Mouse (Mus musculus) liver, embryonic 12.5 days (tissue): ENCODE results near the gene Nck1. TPM values are rescaled to one million over a fixed set of nuclear protein-coding genes. Genes with fewer than 3 reads are reported as not detected.

ENCODE experiments used
- ATAC-seq: fragments of 200-750 bp; cut with Nextera tagmentation; 2 replicates; pipeline ENCODE4 v1.8.0; 2017; ENCODE audit warnings: moderate number of reproducible peaks, mild to moderate bottlenecking, moderate library complexity
- H3K27ac ChIP-seq: fragments of 300-500 bp; sonication (generic); 2 replicates; pipeline ENCODE4 v1.5.1; 2016; ENCODE audit warnings: mild to moderate bottlenecking
- H3K27me3 ChIP-seq: fragments of 300-500 bp; sonication (generic); replicated peaks from 2 replicates; pipeline ENCODE4 v1.6.1; 2016; ENCODE audit warnings: mild to moderate bottlenecking, moderate library complexity
- H3K36me3 ChIP-seq: fragments of 300-500 bp; sonication (generic); 2 replicates; pipeline ENCODE4 v1.6.1; 2016; ENCODE audit warnings: mild to moderate bottlenecking, moderate library complexity
- H3K4me1 ChIP-seq: fragments of 300-500 bp; sonication (generic); 2 replicates; pipeline ENCODE4 v1.6.1; 2016
- H3K4me2 ChIP-seq: fragments of 300-500 bp; sonication (generic); 2 replicates; pipeline ENCODE4 v1.6.1; 2016; ENCODE audit warnings: mild to moderate bottlenecking, moderate library complexity
- H3K4me3 ChIP-seq: fragments of 300-500 bp; sonication (generic); 2 replicates; pipeline ENCODE4 v1.5.1; 2016; ENCODE audit warnings: mild to moderate bottlenecking, moderate library complexity
- H3K9ac ChIP-seq: fragments of 300-500 bp; sonication (generic); 2 replicates; pipeline ENCODE4 v1.6.1; 2016; ENCODE audit warnings: mild to moderate bottlenecking, moderate library complexity
- H3K9me3 ChIP-seq: fragments of 300-500 bp; sonication (generic); replicated peaks from 2 replicates; pipeline ENCODE4 v1.6.1; 2016; ENCODE audit warnings: mild to moderate bottlenecking, moderate library complexity
- WGBS: fragments of 180-500 bp; shearing (Covaris S2); methylation state at CpG from one replicate; pipeline ENCODE4 v1.1.7; 2016; ENCODE audit not compliant: insufficient replicate concordance; 5-methylcytosine and 5-hydroxymethylcytosine counted together
- polyA plus RNA-seq: library from polyadenylated mRNA; unstranded; fragments of >200 nt; fragmentation: Nextera tagmentation; extraction: Ambion mirVana; gene quantifications from 2 replicates; pipeline ENCODE4 v1.2.1, GENCODE M21; 2016

Nck1 gene
- polyA plus RNA-seq, 1 experiment from 2014 or later = 34.7 TPM

GRCm38 (mm10) chr9:100569798-100570625 is 24.1 kb upstream of the Nck1 start:
- Histone ChIP-seq H3K9me3 (no peaks in the 10 kb centered on the region), H3K4me2 (peak overlapping the region; percentile 76), H3K9ac (peak overlapping the region; percentile 51; the same call in 1 of the 2 replicates), H3K4me1 (peaks cover 9% of the 10 kb centered on the region; the same call in 1 of the 2 replicates), H3K36me3 (no peaks in the 10 kb centered on the region), H3K27ac (no peak overlapping the region), H3K27me3 (peaks cover 40% of the 10 kb centered on the region), H3K4me3 (peak overlapping the region; percentile 59)
- 6% methylated on average over 32 of the region's 32 CpGs for whole genome bisulfite sequencing
- peak; percentile 40; the same call in 1 of the 2 replicates for ATAC-seq

DNA sequence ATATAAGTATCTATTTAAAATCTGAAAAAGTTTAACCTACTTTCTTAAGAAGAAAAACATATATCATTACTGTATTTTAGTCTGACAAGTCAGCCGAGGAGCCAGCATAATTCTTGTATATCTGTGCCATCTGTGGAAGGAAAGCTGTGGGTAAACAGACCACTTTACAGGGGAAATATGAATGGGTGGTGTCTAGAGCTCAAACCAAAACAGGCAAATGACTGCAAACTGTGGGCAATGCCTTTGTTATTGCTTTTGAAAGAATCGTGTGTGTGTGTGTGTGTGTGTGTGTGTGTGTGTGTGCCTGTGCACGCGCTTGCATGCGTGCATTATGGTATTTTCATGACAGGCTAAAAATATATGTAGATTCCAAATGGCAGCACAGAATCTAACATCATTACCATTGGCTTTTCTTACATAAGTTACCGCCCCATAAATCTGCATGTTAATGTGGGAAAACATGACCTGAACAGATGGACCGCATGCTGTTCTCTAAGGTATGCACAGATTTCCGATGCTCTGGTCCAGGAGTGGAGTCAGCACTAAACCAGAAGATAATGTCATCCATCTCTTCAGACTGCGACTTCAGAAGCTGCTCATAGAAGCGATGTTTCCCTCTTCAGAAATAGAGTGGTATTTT is 14.4 kb upstream of the Nck1 start:
- Histone ChIP-seq H3K4me2 (no peak overlapping the region), H3K4me3 (no peak overlapping the region), H3K9ac (no peak overlapping the region), H3K9me3 (no peaks in the 10 kb centered on the region), H3K27ac (no peak overlapping the region), H3K36me3 (no peaks in the 10 kb centered on the region), H3K4me1 (no peaks in the 10 kb centered on the region), H3K27me3 (no peaks in the 10 kb centered on the region)
- no peak for ATAC-seq
- WGBS = 76% methylated on average over 10 of the region's 10 CpGs

- ATAC-seq = no peak
- no peaks in the 10 kb centered on the region for H3K4me1 ChIP-seq
- no peak overlapping the region for H3K4me3 ChIP-seq
- no peaks in the 10 kb centered on the region for H3K27me3 ChIP-seq
- no peak overlapping the region for H3K9ac ChIP-seq
- no peak overlapping the region for H3K27ac ChIP-seq
- H3K36me3 ChIP-seq = no peaks in the 10 kb centered on the region
- H3K4me2 ChIP-seq = no peak overlapping the region
- H3K9me3 ChIP-seq = no peaks in the 10 kb centered on the region
These were observed 13.1 kb upstream of the Nck1 start for GRCm38 (mm10) chr9:100558991-100559390.

DNA sequence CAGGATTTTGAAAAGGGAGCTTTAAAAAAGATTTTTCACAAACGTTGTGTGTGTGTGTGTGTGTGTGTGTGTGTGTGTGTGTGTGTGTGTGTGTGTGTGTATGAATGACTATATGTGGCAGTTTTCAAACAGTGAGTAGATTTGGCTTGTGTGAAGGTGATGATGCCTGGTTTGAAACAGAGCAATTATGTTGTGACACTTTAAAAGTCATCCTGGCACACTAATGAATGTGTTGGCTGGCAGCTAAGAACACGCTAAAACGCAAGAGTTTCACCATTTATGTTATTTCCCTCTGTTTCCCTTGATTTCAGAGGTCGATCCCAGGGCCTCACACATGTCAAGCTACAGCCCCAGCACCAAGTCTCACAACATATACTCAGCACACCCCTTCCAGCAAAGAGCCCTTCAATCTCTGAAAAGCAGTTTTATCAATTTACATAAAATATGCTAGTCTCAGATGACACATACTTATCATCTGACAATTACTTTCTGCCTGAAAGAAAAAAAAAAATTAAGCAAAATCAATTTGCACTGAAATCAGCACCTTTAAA is 12.2 kb upstream of the Nck1 start:
- WGBS = 71% methylated on average over 4 of the region's 4 CpGs
- no peak overlapping the region for H3K27ac ChIP-seq
- no peak overlapping the region for H3K9ac ChIP-seq
- H3K4me1 ChIP-seq = no peaks in the 10 kb centered on the region
- no peak overlapping the region for H3K4me3 ChIP-seq
- H3K4me2 ChIP-seq = no peak overlapping the region
- ATAC-seq = no peak
- H3K27me3 ChIP-seq = no peaks in the 10 kb centered on the region
- H3K36me3 ChIP-seq = no peaks in the 10 kb centered on the region
- H3K9me3 ChIP-seq = no peaks in the 10 kb centered on the region

- 60% methylated on average over 5 of the region's 5 CpGs for WGBS
- Histone ChIP-seq H3K27ac (no peak overlapping the region), H3K9ac (no peak overlapping the region), H3K36me3 (no peaks in the 10 kb centered on the region), H3K4me3 (no peak overlapping the region), H3K27me3 (no peaks in the 10 kb centered on the region), H3K4me2 (no peak overlapping the region), H3K9me3 (no peaks in the 10 kb centered on the region), H3K4me1 (no peaks in the 10 kb centered on the region)
- ATAC-seq = no peak
These were observed 9.8 kb upstream of the Nck1 start for GRCm38 (mm10) chr9:100555686-100556085.

- Histone ChIP-seq H3K9me3 (peaks cover 6% of the 10 kb centered on the region), H3K4me3 (no peak overlapping the region), H3K4me1 (peaks cover 25% of the 10 kb centered on the region), H3K36me3 (peaks cover 7% of the 10 kb centered on the region), H3K9ac (no peak overlapping the region), H3K27me3 (no peaks in the 10 kb centered on the region), H3K27ac (no peak overlapping the region), H3K4me2 (no peak overlapping the region)
- 78% methylated on average over 2 of the region's 2 CpGs for WGBS
- ATAC-seq = no peak
These were observed 2.4 kb upstream of the Nck1 start for GRCm38 (mm10) chr9:100548313-100548712.

DNA sequence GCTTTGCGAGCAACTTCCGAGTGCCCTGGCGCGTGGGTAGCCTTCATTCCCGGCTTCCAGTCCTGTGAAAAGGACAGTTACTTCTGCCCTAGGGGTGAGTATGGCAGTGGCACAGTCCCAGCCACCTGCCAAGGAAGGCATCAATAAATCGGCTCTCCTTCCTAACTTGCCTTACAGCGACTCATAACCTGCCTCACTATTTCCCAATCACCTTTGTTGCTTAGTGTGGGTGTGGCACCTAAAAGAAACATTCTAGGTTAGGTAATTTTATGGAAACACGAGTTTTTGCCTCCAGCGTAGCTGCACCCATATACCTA is 618 bp upstream of the Nck1 start:
- Histone ChIP-seq H3K27ac (peak overlapping the region; percentile 78), H3K4me1 (peaks cover 27% of the 10 kb centered on the region), H3K27me3 (no peaks in the 10 kb centered on the region), H3K4me3 (peak overlapping the region; percentile 85), H3K36me3 (peaks cover 7% of the 10 kb centered on the region), H3K4me2 (peak overlapping the region; percentile 86), H3K9ac (peak overlapping the region; percentile 94), H3K9me3 (peaks cover 6% of the 10 kb centered on the region)
- 10% methylated on average over 9 of the region's 9 CpGs for WGBS
- peak; percentile 25 for ATAC-seq

DNA sequence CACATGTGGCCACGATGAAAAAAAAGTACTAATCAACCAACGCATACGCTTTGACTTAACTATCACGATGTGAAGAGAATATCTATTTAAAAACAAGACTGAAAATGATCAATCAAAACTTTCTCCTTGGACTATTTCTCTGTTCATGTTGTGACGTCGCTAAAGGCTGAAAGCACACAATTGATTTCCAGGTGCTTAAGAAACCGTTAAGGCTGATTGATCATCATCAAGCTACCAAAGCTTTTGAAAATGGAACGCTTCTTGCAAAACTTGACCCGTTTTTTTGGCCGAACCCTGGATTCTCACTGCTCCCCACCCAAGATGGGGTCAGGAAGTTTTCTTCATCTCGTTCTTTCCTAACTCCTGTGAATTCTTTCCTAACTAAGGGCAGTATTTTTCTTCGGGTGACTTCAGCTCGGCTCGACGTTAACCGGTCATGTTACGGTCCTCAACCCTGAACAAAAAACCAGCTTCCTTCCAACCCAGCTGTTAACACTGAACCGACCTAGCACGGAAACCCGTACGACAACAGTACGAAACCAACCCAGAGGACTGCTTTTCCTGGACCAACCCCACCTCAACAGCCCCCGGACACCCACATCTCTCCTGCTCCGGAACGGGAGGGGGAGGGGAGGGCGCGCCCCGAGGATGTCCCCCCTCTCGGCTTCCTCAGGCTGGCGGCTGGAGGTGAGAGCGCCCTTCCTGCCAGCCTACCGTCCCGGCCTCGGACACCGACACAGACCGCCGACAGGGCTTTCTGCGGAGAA is 803 bp downstream of the Nck1 start:
- Histone ChIP-seq H3K4me3 (peak overlapping the region; percentile 85), H3K4me1 (peaks cover 39% of the 10 kb centered on the region), H3K36me3 (peaks cover 7% of the 10 kb centered on the region), H3K4me2 (peak overlapping the region; percentile 86), H3K9me3 (peaks cover 6% of the 10 kb centered on the region), H3K27me3 (no peaks in the 10 kb centered on the region), H3K27ac (peak overlapping the region; percentile 85), H3K9ac (peak overlapping the region; percentile 94)
- WGBS = under 1% methylated on average over 38 of the region's 38 CpGs
- no peak for ATAC-seq

GRCm38 (mm10) chr9:100535618-100536262 is 10.2 kb downstream of the Nck1 start:
- Histone ChIP-seq H3K9me3 (no peaks in the 10 kb centered on the region), H3K4me1 (peaks cover 49% of the 10 kb centered on the region), H3K36me3 (no peaks in the 10 kb centered on the region; the same call in 1 of the 2 replicates), H3K4me3 (no peak overlapping the region), H3K4me2 (no peak overlapping the region), H3K27me3 (no peaks in the 10 kb centered on the region), H3K9ac (no peak overlapping the region), H3K27ac (no peak overlapping the region)
- peak; percentile 72 for ATAC-seq
- WGBS = 62% methylated on average over 2 of the region's 2 CpGs

DNA sequence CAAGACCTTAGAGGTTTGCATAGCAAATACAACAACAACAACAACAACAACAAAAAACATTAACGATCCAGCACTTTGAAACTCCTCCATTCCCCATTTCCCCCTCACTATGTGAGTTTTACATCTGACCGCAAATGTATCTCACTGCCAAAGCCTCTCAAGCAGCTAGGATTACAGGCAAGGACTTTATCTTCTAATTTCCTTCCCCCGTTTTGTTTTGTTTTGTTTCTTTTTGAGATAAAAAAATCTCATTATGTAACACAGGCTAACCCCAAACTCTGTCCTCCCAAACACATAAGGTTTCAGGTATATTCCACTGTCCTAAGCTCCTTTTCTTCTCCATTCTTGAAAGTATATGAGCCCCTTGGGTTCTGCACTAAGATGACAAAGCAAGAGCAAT is 11.2 kb downstream of the Nck1 start:
- H3K9me3 ChIP-seq = no peaks in the 10 kb centered on the region
- peaks cover 51% of the 10 kb centered on the region for H3K4me1 ChIP-seq
- no peak overlapping the region for H3K27ac ChIP-seq
- no peak overlapping the region for H3K4me3 ChIP-seq
- H3K9ac ChIP-seq = no peak overlapping the region
- 56% methylated on average over 3 of the region's 3 CpGs for WGBS
- H3K4me2 ChIP-seq = no peak overlapping the region
- H3K27me3 ChIP-seq = no peaks in the 10 kb centered on the region
- no peaks in the 10 kb centered on the region for H3K36me3 ChIP-seq
- ATAC-seq = no peak

DNA sequence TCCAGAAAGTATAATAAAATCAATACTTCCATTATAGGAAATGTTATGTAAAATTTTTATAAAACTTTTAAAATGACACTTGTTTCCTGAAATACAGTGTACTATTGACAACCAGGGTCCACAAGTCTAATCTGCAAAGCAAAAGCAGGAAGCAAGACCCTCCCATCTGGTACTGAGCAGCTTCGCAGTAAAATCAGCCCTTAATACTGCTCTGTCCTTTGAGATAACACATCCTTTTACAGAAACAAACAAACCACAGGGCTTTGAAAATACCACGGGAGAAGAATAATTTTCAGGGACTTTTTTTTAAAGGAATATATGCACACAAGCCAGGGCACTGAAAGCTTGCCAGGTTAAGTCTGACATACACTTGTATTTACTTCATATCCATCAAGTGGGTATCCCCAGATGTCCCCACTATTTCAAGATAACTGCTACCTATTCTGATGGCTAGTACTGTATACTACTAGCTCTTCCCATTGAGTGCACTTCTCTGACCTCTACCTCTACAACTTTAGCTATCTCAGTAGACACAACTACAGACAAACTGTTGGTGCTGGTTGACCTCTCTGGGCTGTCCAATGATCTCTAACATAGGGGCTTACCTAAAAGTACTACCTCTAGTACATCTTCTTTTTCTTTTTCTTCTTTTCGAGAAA is 13.0 kb downstream of the Nck1 start:
- Histone ChIP-seq H3K4me2 (0 out of 2 replicates have a peak overlapping the region, but pooled peaks have one; percentile 8), H3K27me3 (no peaks in the 10 kb centered on the region), H3K9ac (no peak overlapping the region), H3K4me1 (peaks cover 52% of the 10 kb centered on the region), H3K4me3 (no peak overlapping the region), H3K27ac (peak overlapping the region; percentile 41; the same call in 1 of the 2 replicates), H3K9me3 (no peaks in the 10 kb centered on the region), H3K36me3 (no peaks in the 10 kb centered on the region)
- 28% methylated on average over 3 of the region's 3 CpGs for WGBS
- ATAC-seq = peak; percentile 50; the same call in 1 of the 2 replicates
